Mouse (Mus musculus): ENCODE data around the gene Nfe2. TPM values are rescaled to one million over a fixed set of nuclear protein-coding genes. Genes with fewer than 3 reads are reported as not detected.
A peak's percentile ranks its signal among the peaks of the same experiment; 100 is the strongest.

Gene Nfe2
- total and polyA plus RNA-seq, 3 experiments = 0.14 TPM; not detected in 2

DNA sequence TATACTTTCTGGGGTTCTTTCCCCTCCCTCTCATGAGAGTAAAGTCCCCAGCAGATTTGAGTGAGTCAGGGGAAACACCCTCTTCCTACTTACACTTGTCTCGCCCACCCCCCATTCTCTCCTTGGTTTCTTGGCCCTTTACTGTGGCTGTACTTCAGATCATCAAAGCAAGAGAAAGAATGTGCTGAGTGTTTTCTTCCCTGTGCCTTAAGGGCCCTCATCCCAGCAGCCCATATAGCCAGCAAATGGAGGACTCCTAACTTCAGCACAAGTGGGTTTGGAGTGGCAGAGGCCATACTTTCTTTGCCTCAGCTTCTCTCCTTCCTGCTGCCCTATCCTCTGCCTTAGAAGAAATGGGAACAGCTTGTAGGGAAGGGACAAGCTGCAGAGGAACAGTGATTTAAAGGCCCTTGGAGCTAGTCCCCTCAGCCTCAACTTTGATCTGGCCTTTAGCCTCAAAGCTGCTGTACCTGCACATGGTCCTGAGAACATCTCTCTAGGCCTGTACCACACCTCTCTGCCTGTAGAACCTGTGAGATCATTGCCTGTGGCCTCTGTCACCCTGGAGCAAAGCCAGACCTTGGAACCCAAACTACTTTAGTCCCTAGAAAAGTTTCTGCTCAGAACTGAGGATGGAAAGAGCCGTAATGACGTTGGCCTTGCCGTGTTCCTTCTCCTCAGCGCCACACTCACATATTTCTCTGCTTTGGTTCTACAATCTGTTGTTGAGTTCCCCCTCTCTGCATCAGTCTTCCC, 40.8 kb upstream of the Nfe2 start:
- DNase-seq (ENCODE audit: extremely low read depth) = no peak
- no peak overlapping the region for H3K9ac ChIP-seq (ENCODE audit: insufficient read depth, low read depth)
- H3K9me3 ChIP-seq (replicated peaks; ENCODE audit: low read length) = no peaks in the 10 kb centered on the region
- H3K4me1 ChIP-seq (ENCODE audit: control insufficient read depth in 1 of 2, insufficient read depth in 2 of 2) = peaks cover 11 to 76% of the 10 kb centered on the region in 2 experiments
- dilution Hi-C loops (cut with MboI; ENCODE audit: extremely low pct_ligation_motif_present, extremely low pct_unique_long_range_greater_than_20kb, low sequenced_read_pairs) (no loop called here), in situ Hi-C loops (cut with MboI; ENCODE audit: low pct_ligation_motif_present, low pct_unique_long_range_greater_than_20kb, low sequenced_read_pairs) (no loop called here)
- H3K36me3 ChIP-seq (replicated peaks in 1 of 2; ENCODE audit: control insufficient read depth in 1 of 2, insufficient read depth in 1 of 2, low read length in 1 of 2) = peaks cover 22 to 58% of the 10 kb centered on the region in 2 experiments
- peaks cover 2% of the 10 kb centered on the region for H3K27me3 ChIP-seq (replicated peaks)
- TF ChIP-seq SMC3 (IDR thresholded peaks at IDR 0.05; ENCODE audit: low read depth, low read length) (no peak), E2F4 (IDR thresholded peaks at IDR 0.05; ENCODE audit: insufficient replicate concordance, low read depth, low read length) (no peak), NRF1 (IDR thresholded peaks at IDR 0.05; ENCODE audit: low read depth, low read length) (no peak), CHD2 (IDR thresholded peaks at IDR 0.05; ENCODE audit: low read length) (no peak), MAX (IDR thresholded peaks at IDR 0.05; ENCODE audit: low read length) (no peak), CHD1 (IDR thresholded peaks at IDR 0.05; ENCODE audit: low read depth, low read length) (no peak), USF1 (IDR thresholded peaks at IDR 0.05; ENCODE audit: low read depth, low read length) (no peak), RCOR1 (conservative IDR thresholded peaks at IDR 0.05; ENCODE audit: low read depth, low read length) (no peak), IRF4 (IDR thresholded peaks at IDR 0.05; ENCODE audit: low read depth, low read length) (no peak), KAT2A (IDR thresholded peaks at IDR 0.05; ENCODE audit: insufficient replicate concordance, low read length) (no peak), MAZ (IDR thresholded peaks at IDR 0.05; ENCODE audit: low read depth, low read length) (no peak), HCFC1 (IDR thresholded peaks at IDR 0.05; ENCODE audit: low read depth, low read length) (no peak), MYC (IDR thresholded peaks at IDR 0.05; ENCODE audit: low read depth, low read length) (no peak)
- H3K79me2 ChIP-seq (replicated peaks; ENCODE audit: control insufficient read depth, extremely low read depth, insufficient read depth, poor library complexity, severe bottlenecking) = no peaks in the 10 kb centered on the region
- peak overlapping the region; percentile 24; the same call in 1 of the 2 replicates for H3K27ac ChIP-seq (ENCODE audit: insufficient read depth, low read depth)
- H3K4me3 ChIP-seq (replicated peaks in 1 of 3; ENCODE audit: low read depth in 2 of 3, low read length in 2 of 3, poor library complexity in 1 of 3) = no peak overlapping the region
- no peak overlapping the region for H3K4me2 ChIP-seq (ENCODE audit: insufficient read depth, low read depth, poor library complexity, severe bottlenecking)

DNA sequence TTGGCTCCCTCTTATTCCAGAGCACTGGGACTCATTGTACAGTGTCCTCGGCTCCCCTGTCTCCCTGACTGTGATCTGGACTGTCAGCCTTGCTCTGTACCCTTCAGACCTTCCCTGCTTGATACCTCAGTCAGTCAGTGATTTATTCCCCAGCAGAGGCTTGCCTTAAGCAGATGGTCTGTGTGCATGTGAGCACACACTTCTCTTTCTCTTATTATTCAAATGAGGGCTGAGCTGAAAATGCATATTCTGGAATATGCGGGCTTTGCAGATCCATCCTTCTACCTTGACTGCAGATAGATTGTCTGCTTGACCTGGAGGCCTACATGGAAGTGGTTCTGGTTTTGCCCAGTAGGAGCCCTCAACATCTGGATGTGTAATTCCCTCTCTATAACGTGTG, 39.8 kb upstream of the Nfe2 start:
- in situ Hi-C loops (cut with MboI; ENCODE audit: low pct_ligation_motif_present, low pct_unique_long_range_greater_than_20kb, low sequenced_read_pairs) (no loop called here), dilution Hi-C loops (cut with MboI; ENCODE audit: extremely low pct_ligation_motif_present, extremely low pct_unique_long_range_greater_than_20kb, low sequenced_read_pairs) (no loop called here)
- Histone ChIP-seq H3K27ac (ENCODE audit: insufficient read depth, low read depth) (no peak overlapping the region), H3K36me3 (replicated peaks in 1 of 2; ENCODE audit: control insufficient read depth in 1 of 2, insufficient read depth in 1 of 2, low read length in 1 of 2) (peaks cover 25 to 67% of the 10 kb centered on the region in 2 experiments), H3K4me2 (ENCODE audit: insufficient read depth, low read depth, poor library complexity, severe bottlenecking) (no peak overlapping the region), H3K9ac (ENCODE audit: insufficient read depth, low read depth) (no peak overlapping the region), H3K4me1 (ENCODE audit: control insufficient read depth in 1 of 2, insufficient read depth in 2 of 2) (peaks cover 9 to 66% of the 10 kb centered on the region in 2 experiments), H3K27me3 (replicated peaks) (no peaks in the 10 kb centered on the region), H3K4me3 (replicated peaks in 1 of 3; ENCODE audit: low read depth in 2 of 3, low read length in 2 of 3, poor library complexity in 1 of 3) (no peak overlapping the region), H3K79me2 (replicated peaks; ENCODE audit: control insufficient read depth, extremely low read depth, insufficient read depth, poor library complexity, severe bottlenecking) (no peaks in the 10 kb centered on the region), H3K9me3 (replicated peaks; ENCODE audit: low read length) (no peaks in the 10 kb centered on the region)
- TF ChIP-seq EP300 (IDR thresholded peaks at IDR 0.05; ENCODE audit: low read length) (no peak), BHLHE40 (IDR thresholded peaks at IDR 0.05; ENCODE audit: low read depth, low read length) (peak; percentile 61)
- no peak for DNase-seq (ENCODE audit: extremely low read depth)

Measured in CH12.LX (cell line).